Mouse (Mus musculus) erythroblast, adult 5-6 weeks (primary cell): ENCODE data around the gene Cnnm4. TPM values are rescaled to one million over a fixed set of nuclear protein-coding genes. Genes with fewer than 3 reads are reported as not detected.

Experiments
- ATAC-seq: replicated peaks from 2 replicates; pipeline ENCODE4 v1.8.0; 2016; ENCODE audit warnings: moderate number of reproducible peaks, mild to moderate bottlenecking, moderate TSS enrichment, inconsistent platforms; ENCODE audit not compliant: poor library complexity, low FRiP score, severe bottlenecking
- total RNA-seq, 2 experiments: library from RNA; stranded (forward) in 1 of 2; stranded (reverse) in 1 of 2; fragments of 150-400 nt in 1 of 2; fragments of 200-764, 138-1000 nt in 1 of 2; gene quantifications; 2 replicates each; pipeline versions ENCODE4 v1.2.3 to v1.2.4; 2015 to 2017; ENCODE audit warnings: low replicate concordance in 2 of 2

Cnnm4 gene
- total RNA-seq, 2 experiments from 2014 or later: 1.5 to 2.3 TPM

DNA sequence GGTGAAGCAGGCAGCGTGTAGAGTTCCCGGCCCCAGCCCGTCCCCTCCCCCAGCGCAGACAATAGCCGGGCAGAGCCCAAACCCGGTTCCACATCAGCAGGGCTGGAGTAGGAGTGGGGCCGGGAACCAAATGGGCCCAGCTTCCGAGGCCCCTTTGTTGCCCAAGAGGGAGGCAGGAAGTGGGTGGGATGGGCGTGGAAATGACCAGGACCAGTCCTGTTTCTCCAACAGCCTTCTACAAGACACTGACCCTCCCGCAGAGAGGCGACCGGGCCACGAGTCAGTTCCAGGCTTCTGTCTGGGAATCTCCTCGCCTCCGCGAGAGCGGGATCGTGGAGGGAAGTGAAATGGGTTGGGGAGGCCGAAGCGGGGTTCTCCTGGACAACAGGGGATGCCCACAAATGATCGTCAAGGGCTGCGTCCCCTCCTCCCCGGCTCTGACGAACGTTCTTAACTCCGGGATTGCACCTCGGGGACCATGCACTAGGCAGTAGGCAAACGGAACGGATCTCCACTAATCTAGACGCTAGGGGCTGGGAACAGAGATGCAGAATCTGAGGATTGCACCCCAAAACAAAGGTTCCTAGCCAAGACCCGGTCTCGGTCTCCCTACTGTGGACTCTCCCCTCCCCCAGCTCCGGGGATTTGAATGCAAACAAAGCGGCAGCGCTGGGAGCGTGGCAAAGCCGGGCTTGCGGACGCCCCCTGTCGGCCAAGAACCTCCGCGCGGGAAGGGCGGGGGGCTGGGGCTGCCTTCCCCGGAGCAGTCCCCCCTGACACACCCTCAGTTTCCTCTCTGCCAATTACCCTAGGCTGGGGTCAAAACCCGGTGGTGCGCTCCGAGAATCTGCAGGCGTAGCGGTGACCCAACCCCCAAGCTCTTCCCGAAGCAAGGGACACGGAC lies 85.4 kb downstream of the Cnnm4 start:
- no peak for ATAC-seq

DNA sequence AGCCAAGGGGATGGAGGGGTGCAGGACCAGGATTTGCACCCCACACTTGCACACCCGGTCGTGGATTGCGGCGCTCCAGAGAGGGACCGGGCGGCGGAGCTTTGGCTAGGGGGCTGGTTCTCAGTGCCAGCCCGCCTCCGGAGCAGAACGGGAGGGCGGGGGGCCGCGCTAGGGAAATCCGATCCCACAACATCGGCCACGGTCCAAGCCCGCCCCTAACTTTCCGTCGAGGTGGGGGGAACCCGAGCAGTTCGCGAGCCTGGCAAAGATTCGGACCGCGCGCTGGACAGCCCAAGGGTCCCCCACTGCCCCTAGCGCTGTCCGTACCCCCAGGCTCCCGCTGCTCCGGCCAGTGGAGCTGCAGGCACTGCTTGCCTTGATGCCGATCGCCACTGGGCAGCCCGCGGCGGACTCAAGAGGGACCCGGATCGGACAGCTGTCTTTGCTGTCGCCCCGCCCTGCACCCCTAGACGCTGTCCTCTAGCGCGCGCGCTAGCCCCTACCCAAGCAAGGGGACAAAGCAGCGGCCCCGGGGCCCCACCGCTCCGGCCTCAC lies 86.1 kb downstream of the Cnnm4 start:
- ATAC-seq: no peak

Other genes starting within 250 kb of the Cnnm4 start
- gene Uggt1, start 226.9 kb upstream of the Cnnm4 start, total RNA-seq (2015; ENCODE audit: low replicate concordance): 17.5 and 18.6 TPM in 2 replicates
- 23.0 and 42.7 TPM in 2 replicates for gene Uggt1, start 226.9 kb upstream of the Cnnm4 start, total RNA-seq (2017; ENCODE audit: low replicate concordance)
- 8.6 and 14.2 TPM in 2 replicates for gene Neurl3, start 196.9 kb upstream of the Cnnm4 start, total RNA-seq (2015; ENCODE audit: low replicate concordance)
- 8.0 and 9.1 TPM in 2 replicates for gene Neurl3, start 196.9 kb upstream of the Cnnm4 start, total RNA-seq (2017; ENCODE audit: low replicate concordance)
- 2.3 and 5.6 TPM in 2 replicates for gene Arid5a, start 163.9 kb upstream of the Cnnm4 start, total RNA-seq (2015; ENCODE audit: low replicate concordance)
- 2.6 and 3.2 TPM in 2 replicates for gene Arid5a, start 163.9 kb upstream of the Cnnm4 start, total RNA-seq (2017; ENCODE audit: low replicate concordance)
- 1.9 and 4.6 TPM in 2 replicates for gene Kansl3, start 102.4 kb upstream of the Cnnm4 start, total RNA-seq (2015; ENCODE audit: low replicate concordance)
- gene Kansl3, start 102.4 kb upstream of the Cnnm4 start, total RNA-seq (2017; ENCODE audit: low replicate concordance): 10.1 and 13.5 TPM in 2 replicates
- not detected in 2 replicates for gene Fer1l5, start 99.3 kb upstream of the Cnnm4 start, total RNA-seq (2015; ENCODE audit: low replicate concordance)
- not detected in 2 replicates for gene Fer1l5, start 99.3 kb upstream of the Cnnm4 start, total RNA-seq (2017; ENCODE audit: low replicate concordance)
- gene Lman2l, start 26.3 kb upstream of the Cnnm4 start, total RNA-seq (2015; ENCODE audit: low replicate concordance): 6.9 and 7.5 TPM in 2 replicates
- 1.7 and 3.2 TPM in 2 replicates for gene Lman2l, start 26.3 kb upstream of the Cnnm4 start, total RNA-seq (2017; ENCODE audit: low replicate concordance)
- 7.9 and 8.8 TPM in 2 replicates for gene Cnnm3, start 40.2 kb downstream of the Cnnm4 start, total RNA-seq (2015; ENCODE audit: low replicate concordance)
- 5.7 and 7.4 TPM in 2 replicates for gene Cnnm3, start 40.2 kb downstream of the Cnnm4 start, total RNA-seq (2017; ENCODE audit: low replicate concordance)
- gene Ankrd23, start 65.3 kb downstream of the Cnnm4 start, total RNA-seq (2015; ENCODE audit: low replicate concordance): 3.3 TPM in 1 of 2 replicates, not detected in the other
- 1.0 and 1.4 TPM in 2 replicates for gene Ankrd23, start 65.3 kb downstream of the Cnnm4 start, total RNA-seq (2017; ENCODE audit: low replicate concordance)
- gene Gm42417, start 67.8 kb downstream of the Cnnm4 start, total RNA-seq (2015; ENCODE audit: low replicate concordance): not detected in 2 replicates
- not detected in 2 replicates for gene Gm42417, start 67.8 kb downstream of the Cnnm4 start, total RNA-seq (2017; ENCODE audit: low replicate concordance)
- 0.42 TPM in 1 of 2 replicates, not detected in the other for gene Ankrd39, start 75.8 kb downstream of the Cnnm4 start, total RNA-seq (2015; ENCODE audit: low replicate concordance)
- 0.56 and 1.2 TPM in 2 replicates for gene Ankrd39, start 75.8 kb downstream of the Cnnm4 start, total RNA-seq (2017; ENCODE audit: low replicate concordance)
- not detected in 2 replicates for gene Sema4c, start 86.7 kb downstream of the Cnnm4 start, total RNA-seq (2015; ENCODE audit: low replicate concordance)
- 0.56 and 0.60 TPM in 2 replicates for gene Sema4c, start 86.7 kb downstream of the Cnnm4 start, total RNA-seq (2017; ENCODE audit: low replicate concordance)
- not detected in 2 replicates for gene Fam178b, start 211.6 kb downstream of the Cnnm4 start, total RNA-seq (2015; ENCODE audit: low replicate concordance)
- not detected in 2 replicates for gene Fam178b, start 211.6 kb downstream of the Cnnm4 start, total RNA-seq (2017; ENCODE audit: low replicate concordance)
- gene Cox5b, start 219.8 kb downstream of the Cnnm4 start, total RNA-seq (2015; ENCODE audit: low replicate concordance): 131 and 231 TPM in 2 replicates
- gene Cox5b, start 219.8 kb downstream of the Cnnm4 start, total RNA-seq (2017; ENCODE audit: low replicate concordance): 82.2 and 158 TPM in 2 replicates
- not detected in 2 replicates for gene 4933424G06Rik, start 238.5 kb downstream of the Cnnm4 start, total RNA-seq (2015; ENCODE audit: low replicate concordance)
- gene 4933424G06Rik, start 238.5 kb downstream of the Cnnm4 start, total RNA-seq (2017; ENCODE audit: low replicate concordance): not detected in 2 replicates
- 3.6 and 4.2 TPM in 2 replicates for gene Actr1b, start 242.8 kb downstream of the Cnnm4 start, total RNA-seq (2015; ENCODE audit: low replicate concordance)
- 6.2 and 9.6 TPM in 2 replicates for gene Actr1b, start 242.8 kb downstream of the Cnnm4 start, total RNA-seq (2017; ENCODE audit: low replicate concordance)